Mouse (Mus musculus) hindbrain, embryonic 16.5 days (tissue): ENCODE measurements around the gene Nova2. TPM values are rescaled to one million over a fixed set of nuclear protein-coding genes. Genes with fewer than 3 reads are reported as not detected.

Experiments
- ATAC-seq: fragments of 200-750 bp; cut with Nextera tagmentation; 2 replicates; pipeline ENCODE4 v1.8.0; 2017; ENCODE audit warnings: moderate TSS enrichment, moderate library complexity
- H3K27ac ChIP-seq: fragments of 300-500 bp; sonication (generic); 2 replicates; pipeline ENCODE4 v1.5.1; 2014; ENCODE audit warnings: low read depth, mild to moderate bottlenecking, control low read depth, low read length, moderate library complexity
- H3K27me3 ChIP-seq: fragments of 300-500 bp; sonication (generic); replicated peaks from 2 replicates; pipeline ENCODE4 v1.6.1; 2014; ENCODE audit warnings: low read length; ENCODE audit not compliant: control insufficient read depth, insufficient read depth
- H3K36me3 ChIP-seq: fragments of 300-500 bp; sonication (generic); 2 replicates; pipeline ENCODE4 v1.6.1; 2014; ENCODE audit warnings: mild to moderate bottlenecking, low read length, moderate library complexity, mixed read lengths; ENCODE audit not compliant: control insufficient read depth, insufficient read depth
- H3K4me1 ChIP-seq: fragments of 300-500 bp; sonication (generic); 2 replicates; pipeline ENCODE4 v1.6.1; 2014; ENCODE audit warnings: low read depth, low read length; ENCODE audit not compliant: control insufficient read depth, insufficient read depth
- H3K4me2 ChIP-seq: fragments of 300-500 bp; sonication (generic); 2 replicates; pipeline ENCODE4 v1.6.1; 2014; ENCODE audit warnings: mild to moderate bottlenecking, low read length, control low read depth, moderate library complexity
- H3K4me3 ChIP-seq: fragments of 300-500 bp; sonication (generic); 2 replicates; pipeline ENCODE4 v1.5.1; 2014; ENCODE audit warnings: mild to moderate bottlenecking, low read length, control low read depth, moderate library complexity
- H3K9ac ChIP-seq: fragments of 300-500 bp; sonication (generic); 2 replicates; pipeline ENCODE4 v1.6.1; 2014; ENCODE audit warnings: low read depth, mild to moderate bottlenecking, control low read depth, low read length, moderate library complexity
- H3K9me3 ChIP-seq: fragments of 300-500 bp; sonication (generic); 2 replicates; pipeline ENCODE4 v1.6.1; 2014; ENCODE audit warnings: mild to moderate bottlenecking, low read length, moderate library complexity; ENCODE audit not compliant: control insufficient read depth
- WGBS: fragments of 180-500 bp; shearing (Covaris S2); extraction: QIAGEN DNeasy Blood & Tissue Kit; methylation state at CpG from one replicate; pipeline ENCODE4 v1.1.7; 2014; 5-methylcytosine and 5-hydroxymethylcytosine counted together
- polyA plus RNA-seq: library from polyadenylated mRNA; unstranded; fragments of >200 nt; fragmentation: Nextera tagmentation; extraction: Ambion mirVana; gene quantifications from 2 replicates; pipeline ENCODE4 v1.2.1, GENCODE M21; 2015

Nova2 gene
- polyA plus RNA-seq, result 10.4 and 12.3 TPM in 2 replicates

GRCm38 (mm10) chr7:18925162-18925938, at the start of gene Nova2:
Gene Nova2 (plus strand): TSS chr7:18925888.
- Histone ChIP-seq H3K9ac (peak within 1 kb of the TSS; percentile 100), H3K27me3 (no peaks in the 10 kb centered on the region), H3K4me3 (peak within 1 kb of the TSS; percentile 86), H3K27ac (peak within 1 kb of the TSS; percentile 96), H3K4me2 (peak within 1 kb of the TSS; percentile 63), H3K36me3 (no peaks in the 10 kb centered on the region), H3K4me1 (peaks cover 52% of the 10 kb centered on the region), H3K9me3 (no peaks in the 10 kb centered on the region)
- WGBS, result under 1% methylated on average over 18 of the region's 45 CpGs
- peak; percentile 80 for ATAC-seq

GRCm38 (mm10) chr7:18878691-18879090, 47.0 kb upstream of the Nova2 start:
- ATAC-seq, result no peak
- no peaks in the 10 kb centered on the region for H3K4me1 ChIP-seq
- no peaks in the 10 kb centered on the region for H3K9me3 ChIP-seq
- H3K27ac ChIP-seq, result no peak overlapping the region
- WGBS, result 81% methylated on average over 7 of the region's 7 CpGs
- no peak overlapping the region for H3K4me2 ChIP-seq
- H3K27me3 ChIP-seq, result no peaks in the 10 kb centered on the region
- no peak overlapping the region for H3K4me3 ChIP-seq
- H3K9ac ChIP-seq, result no peak overlapping the region
- H3K36me3 ChIP-seq, result no peaks in the 10 kb centered on the region

- H3K9me3 ChIP-seq, result no peaks in the 10 kb centered on the region
- no peaks in the 10 kb centered on the region for H3K36me3 ChIP-seq
- 67% methylated on average over 9 of the region's 9 CpGs for WGBS
- no peak overlapping the region for H3K4me3 ChIP-seq
- no peaks in the 10 kb centered on the region for H3K4me1 ChIP-seq
- H3K27ac ChIP-seq, result no peak overlapping the region
- peak; percentile 18; the same call in 1 of the 2 replicates for ATAC-seq
- no peaks in the 10 kb centered on the region for H3K27me3 ChIP-seq
- H3K4me2 ChIP-seq, result no peak overlapping the region
- H3K9ac ChIP-seq, result no peak overlapping the region; the same call in 1 of the 2 replicates
Observed at GRCm38 (mm10) chr7:18883991-18884744, 41.5 kb upstream of the Nova2 start.

GRCm38 (mm10) chr7:18884745-18885422, 40.8 kb upstream of the Nova2 start:
- H3K36me3 ChIP-seq, result no peaks in the 10 kb centered on the region
- no peaks in the 10 kb centered on the region for H3K27me3 ChIP-seq
- no peak overlapping the region; the same call in 1 of the 2 replicates for H3K27ac ChIP-seq
- no peaks in the 10 kb centered on the region for H3K4me1 ChIP-seq
- peak overlapping the region; percentile 30; the same call in 1 of the 2 replicates for H3K9ac ChIP-seq
- WGBS, result 63% methylated on average over 13 of the region's 13 CpGs
- H3K4me2 ChIP-seq, result no peak overlapping the region
- no peaks in the 10 kb centered on the region for H3K9me3 ChIP-seq
- peak; percentile 22; the same call in 1 of the 2 replicates for ATAC-seq
- H3K4me3 ChIP-seq, result no peak overlapping the region

- H3K9me3 ChIP-seq, result no peaks in the 10 kb centered on the region
- no peaks in the 10 kb centered on the region for H3K36me3 ChIP-seq
- no peak for ATAC-seq
- H3K4me2 ChIP-seq, result no peak overlapping the region
- no peaks in the 10 kb centered on the region for H3K27me3 ChIP-seq
- H3K27ac ChIP-seq, result no peak overlapping the region
- no peaks in the 10 kb centered on the region for H3K4me1 ChIP-seq
- H3K9ac ChIP-seq, result no peak overlapping the region
- 94% methylated on average over 1 of the region's 1 CpGs for WGBS
- H3K4me3 ChIP-seq, result no peak overlapping the region
Observed at GRCm38 (mm10) chr7:18886963-18887362, 38.7 kb upstream of the Nova2 start.

- no peaks in the 10 kb centered on the region for H3K36me3 ChIP-seq
- no peaks in the 10 kb centered on the region for H3K9me3 ChIP-seq
- H3K9ac ChIP-seq, result no peak overlapping the region
- H3K4me3 ChIP-seq, result no peak overlapping the region
- no peaks in the 10 kb centered on the region for H3K27me3 ChIP-seq
- no peak for ATAC-seq
- no peak overlapping the region for H3K4me2 ChIP-seq
- H3K27ac ChIP-seq, result no peak overlapping the region
- WGBS, result 94% methylated on average over 8 of the region's 8 CpGs
- peaks cover 17% of the 10 kb centered on the region for H3K4me1 ChIP-seq
Observed at GRCm38 (mm10) chr7:18890848-18891247, 34.8 kb upstream of the Nova2 start.

- no peaks in the 10 kb centered on the region for H3K9me3 ChIP-seq
- 18% methylated on average over 33 of the region's 33 CpGs for WGBS
- peak; percentile 71 for ATAC-seq
- peak overlapping the region; percentile 72 for H3K27ac ChIP-seq
- peak overlapping the region; percentile 63 for H3K4me3 ChIP-seq
- H3K36me3 ChIP-seq, result no peaks in the 10 kb centered on the region
- peak overlapping the region; percentile 87 for H3K4me2 ChIP-seq
- H3K27me3 ChIP-seq, result no peaks in the 10 kb centered on the region
- peaks cover 19% of the 10 kb centered on the region for H3K4me1 ChIP-seq
- peak overlapping the region; percentile 80 for H3K9ac ChIP-seq
Observed at GRCm38 (mm10) chr7:18891872-18892599, 33.7 kb upstream of the Nova2 start.

- Histone ChIP-seq H3K4me2 (peak overlapping the region; percentile 87), H3K4me1 (peaks cover 19% of the 10 kb centered on the region), H3K36me3 (no peaks in the 10 kb centered on the region), H3K9ac (peak overlapping the region; percentile 80), H3K9me3 (no peaks in the 10 kb centered on the region), H3K27ac (no peak overlapping the region), H3K4me3 (peak overlapping the region; percentile 63), H3K27me3 (no peaks in the 10 kb centered on the region)
- ATAC-seq, result peak; percentile 38
- 25% methylated on average over 26 of the region's 27 CpGs for WGBS
Observed at GRCm38 (mm10) chr7:18893009-18893408, 32.7 kb upstream of the Nova2 start.
